Mouse (Mus musculus) thymus, adult 2 months (tissue): ENCODE data around the gene Gm10197.

ENCODE experiments used
- CTCF ChIP-seq: fragments of 200-500 bp; IDR thresholded peaks from 2 replicates; pipeline ENCODE4 v1.5.1; 2012; ENCODE audit warnings: mild to moderate bottlenecking, control low read depth, low read length, moderate library complexity, borderline replicate concordance; ENCODE audit not compliant: control insufficient read depth, poor library complexity, insufficient read depth; ENCODE audit errors: extremely low read depth
- POLR2A ChIP-seq: fragments of 200-500 bp; IDR thresholded peaks from 2 replicates; pipeline ENCODE4 v1.6.1; 2012; ENCODE audit warnings: mild to moderate bottlenecking, low read length, control low read depth, moderate library complexity; ENCODE audit not compliant: control insufficient read depth, poor library complexity, insufficient read depth; ENCODE audit errors: extremely low read depth

GRCm38 (mm10) chr19:53399213-53399612, 27.6 kb upstream of the Gm10197 start:
- TF ChIP-seq CTCF (no peak), POLR2A (no peak)
